In genomic region chr4:135493691-135494520, GRCm38 (mm10) we compare ENCODE assay signal across 8 mouse cellular contexts. TPM values are rescaled to one million over a fixed set of nuclear protein-coding genes. Genes with fewer than 3 reads are reported as not detected.
DNase-seq lines count a peak whose midpoint lies in the region; ATAC-seq lines count a peak whose summit lies in the region.

No protein-coding gene starts in this region.

- H3K4me3 ChIP-seq in brown adipose tissue, adult 24 weeks (ENCODE audit: insufficient read depth, low read depth, low read length) = peak overlapping the region; percentile 84
- H3K4me3 ChIP-seq in hindbrain, embryonic 14.5 days (replicated peaks; ENCODE audit: low read length) = peak overlapping the region; percentile 51

- peak; percentile 85 for DNase-seq in Muller cell, postnatal 12 days (ENCODE audit: inconsistent ontology term)
- peak; percentile 52 for DNase-seq in hindbrain, embryonic 14.5 days (ENCODE audit: low spot score)
- peak; percentile 31 to 47 for DNase-seq in left cerebral cortex, adult 8-10 months (ENCODE audit: low spot score in 2 of 2)
- peak; percentile 60 to 64 for DNase-seq in lung, postnatal 4 days
- peak; percentile 29 to 30 for DNase-seq in right cerebral cortex, postnatal 36 days (ENCODE audit: low spot score in 2 of 2)
- no peak for DNase-seq in urinary bladder, adult 2 months (ENCODE audit: low spot score)

- H3K27me3 ChIP-seq in hindbrain, embryonic 14.5 days (ENCODE audit: control insufficient read depth, insufficient read depth, low read length) = peaks cover 5% of the 10 kb centered on the region; the same call in 1 of the 2 replicates

- ATAC-seq in erythroid progenitor cell, adult 5-6 weeks (replicated peaks; ENCODE audit: low FRiP score, poor library complexity, severe bottlenecking) = peak; percentile 77
- ATAC-seq in hindbrain, embryonic 14.5 days (ENCODE audit: low FRiP score) = no peak

- H3K9ac ChIP-seq in hindbrain, embryonic 14.5 days = peak overlapping the region; percentile 60

- H3K36me3 ChIP-seq in hindbrain, embryonic 14.5 days (replicated peaks; ENCODE audit: control insufficient read depth, insufficient read depth) = peaks cover 17% of the 10 kb centered on the region; the same call in 1 of the 2 replicates

- peak overlapping the region; percentile 67 for H3K4me2 ChIP-seq in hindbrain, embryonic 14.5 days (replicated peaks)

- H3K27ac ChIP-seq in brown adipose tissue, adult 24 weeks (replicated peaks; ENCODE audit: low read depth, low read length) = no peak overlapping the region
- H3K27ac ChIP-seq in hindbrain, embryonic 14.5 days = peak overlapping the region; percentile 53

- H3K9me3 ChIP-seq in hindbrain, embryonic 14.5 days (ENCODE audit: control insufficient read depth, low read length) = no peaks in the 10 kb centered on the region

- H3K4me1 ChIP-seq in brown adipose tissue, adult 24 weeks (ENCODE audit: control insufficient read depth, insufficient read depth, insufficient read length, low read length) = peaks cover 6% of the 10 kb centered on the region; the same call in 1 of the 2 replicates
- peaks cover 16% of the 10 kb centered on the region for H3K4me1 ChIP-seq in hindbrain, embryonic 14.5 days (replicated peaks; ENCODE audit: control insufficient read depth, insufficient read depth, low read length)

- WGBS in hindbrain, embryonic 14.5 days = 1% methylated on average over 33 of the region's 33 CpGs

RNA-seq across cellular contexts. Expression of gene Stpg1, which starts 0.7 kb away (rescaled TPM):
- polyA plus RNA-seq in brown adipose tissue, adult 24 weeks (2012; ENCODE audit: insufficient read depth, insufficient read length, missing spikeins) = 0.52 TPM in 1 of 2 replicates, not detected in the other
- not detected in 2 replicates for total RNA-seq in erythroid progenitor cell, adult 5-6 weeks (2015; ENCODE audit: low replicate concordance)
- not detected in 2 replicates for total RNA-seq in erythroid progenitor cell, adult 5-6 weeks (2017; ENCODE audit: low replicate concordance)
- 0.20 and 0.29 TPM in 2 replicates for polyA plus RNA-seq in hindbrain, embryonic 14.5 days (2014; fragmentation: Nextera tagmentation; extraction: Ambion mirVana)
- total RNA-seq in left cerebral cortex, adult 8-10 months (2022) = 1 to 10 TPM in 3 of 4 experiments, under 1 TPM in 1; 0.83 to 1.3 (median 1.2) TPM
- polyA plus RNA-seq in urinary bladder, adult 2 months (2012; rRNA removed) = 1.3 and 1.4 TPM in 2 replicates

RNA-seq across cellular contexts. Expression of gene Nipal3, which starts 0.9 kb away (rescaled TPM):
- polyA plus RNA-seq in brown adipose tissue, adult 24 weeks (2012; ENCODE audit: insufficient read depth, insufficient read length, missing spikeins) = 6.5 and 8.5 TPM in 2 replicates
- total RNA-seq in erythroid progenitor cell, adult 5-6 weeks (2015; ENCODE audit: low replicate concordance) = 7.1 and 7.9 TPM in 2 replicates
- 8.5 and 17.2 TPM in 2 replicates for total RNA-seq in erythroid progenitor cell, adult 5-6 weeks (2017; ENCODE audit: low replicate concordance)
- polyA plus RNA-seq in hindbrain, embryonic 14.5 days (2014; fragmentation: Nextera tagmentation; extraction: Ambion mirVana) = 7.2 and 11.0 TPM in 2 replicates
- 100 to 1,000 TPM in 3 of 4 experiments, 10 to 100 TPM in 1; 96.7 to 124 (median 114) TPM for total RNA-seq in left cerebral cortex, adult 8-10 months (2022)
- polyA plus RNA-seq in urinary bladder, adult 2 months (2012; rRNA removed) = 26.9 and 40.9 TPM in 2 replicates
